Mouse (Mus musculus) kidney, adult 18-20 months (tissue): ENCODE results near the gene Nlrx1.
A peak's percentile ranks its signal among the peaks of the same experiment; 100 is the strongest.

Experiments used
- DNase-seq: peaks from one replicate; pipeline ENCODE4 v3.0.0; 2021

The Nlrx1 gene

GRCm38 (mm10) chr9:44234479-44235427 lies 33.6 kb downstream of the Nlrx1 start:
- DNase-seq = peak; percentile 61

GRCm38 (mm10) chr9:44233802-44234478 lies 34.5 kb downstream of the Nlrx1 start, which contains the start of gene Cbl:
Gene Cbl, minus strand, starts transcription at chr9:44234049.
- DNase-seq = peak; percentile 99

GRCm38 (mm10) chr9:44233021-44233801 lies 35.2 kb downstream of the Nlrx1 start:
- DNase-seq = peak; percentile 45

DNA sequence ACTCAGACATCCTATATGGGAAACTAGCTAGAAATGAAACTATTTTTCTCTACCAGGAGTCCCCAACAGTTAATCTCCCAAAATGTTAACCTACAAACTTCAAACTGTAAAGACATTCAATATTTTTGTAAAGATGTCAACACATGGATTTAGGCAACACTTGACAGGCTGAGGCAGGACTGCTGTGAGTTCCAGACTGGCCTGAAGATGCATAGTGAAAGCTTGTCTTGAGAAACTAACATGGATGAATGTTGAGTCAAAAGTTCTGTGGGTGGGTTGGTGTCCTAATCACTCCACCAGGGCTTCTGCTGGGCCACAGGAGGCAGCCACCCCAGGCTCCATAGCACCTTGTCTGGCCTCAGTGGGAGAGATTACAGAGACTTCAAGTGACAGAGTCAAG lies 36.8 kb downstream of the Nlrx1 start:
- no peak for DNase-seq

GRCm38 (mm10) chr9:44225993-44226392 lies 42.4 kb downstream of the Nlrx1 start:
- no peak for DNase-seq

DNA sequence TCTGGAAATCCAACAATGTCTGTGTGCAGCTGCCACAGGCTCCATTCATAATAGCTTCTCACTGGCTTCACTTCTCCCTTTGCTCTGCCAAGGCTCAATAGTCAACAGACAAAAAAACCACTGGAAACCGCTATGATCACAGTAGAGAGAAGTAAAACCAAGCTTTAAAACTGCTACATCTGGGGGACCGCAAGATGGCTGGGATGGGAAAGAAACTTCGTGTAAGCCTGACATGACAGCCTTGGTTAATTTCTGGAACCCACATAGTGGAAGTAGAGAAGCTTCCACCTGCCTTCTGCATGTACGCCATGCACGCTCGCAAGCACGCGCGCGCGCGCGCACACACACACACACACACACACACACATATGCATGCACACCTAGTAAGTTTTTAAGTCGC lies 54.9 kb downstream of the Nlrx1 start:
- no peak for DNase-seq

DNA sequence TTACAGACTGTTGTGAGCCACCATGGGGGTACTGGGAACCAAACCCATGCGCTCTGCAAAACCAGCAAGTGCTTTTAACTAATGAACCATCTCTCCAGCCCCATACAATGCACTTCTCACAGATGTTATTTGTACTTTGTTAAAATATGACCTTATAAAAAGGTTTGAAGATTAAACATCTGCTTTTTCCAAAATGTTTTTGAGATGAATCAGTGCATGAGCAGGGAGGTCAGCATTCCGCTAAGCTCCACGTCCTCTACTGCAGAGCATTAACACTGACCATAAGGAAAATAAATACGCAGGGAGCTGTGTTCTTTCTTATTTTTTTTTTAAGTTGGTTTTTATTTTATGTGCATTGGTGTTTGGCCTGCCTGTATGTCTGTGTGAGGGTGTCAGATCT lies 56.0 kb downstream of the Nlrx1 start:
- no peak for DNase-seq

DNA sequence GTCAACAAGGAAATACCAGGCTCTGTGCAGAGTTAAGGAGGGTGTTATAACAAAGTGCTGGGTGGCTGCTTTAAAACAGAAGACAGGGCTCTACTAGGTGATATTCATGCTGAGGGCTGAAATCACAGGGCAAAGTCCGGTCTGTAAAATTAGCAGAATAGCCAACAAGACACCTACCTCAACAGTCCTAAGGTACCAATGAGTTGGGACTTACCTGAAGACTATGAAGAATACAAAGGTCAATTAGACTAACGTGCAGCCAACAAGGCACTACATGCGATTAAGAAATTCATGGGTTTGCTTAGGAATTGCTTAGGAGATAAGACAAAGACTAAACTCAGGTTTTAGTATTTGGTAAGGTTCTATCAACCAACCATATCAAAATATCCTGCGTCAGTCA lies 59.0 kb downstream of the Nlrx1 start:
- no peak for DNase-seq

- DNase-seq = no peak
Observed at GRCm38 (mm10) chr9:44207840-44208239, 60.6 kb downstream of the Nlrx1 start.
